Mouse (Mus musculus) G1E-ER4 (cell line): ENCODE measurements around the gene Lsm6. TPM values are rescaled to one million over a fixed set of nuclear protein-coding genes. Genes with fewer than 3 reads are reported as not detected.

Experiments
- GATA1 ChIP-seq: IDR thresholded peaks from one replicate; pipeline ENCODE4 v1.8.0; 2012; ENCODE audit warnings: low read length, inconsistent platforms
- polyA plus RNA-seq: library from polyadenylated mRNA; stranded (reverse); fragments of >175 nt; gene quantifications from 2 replicates; pipeline ENCODE4 v1.2.3, GENCODE M21; 2012

The Lsm6 gene
- polyA plus RNA-seq, 1 experiment: 2.1 TPM

- TF ChIP-seq GATA1: no peak
Measured at GRCm38 (mm10) chr8:78810207-78810675, 10.7 kb downstream of the Lsm6 start.

- TF ChIP-seq GATA1: no peak
Measured at GRCm38 (mm10) chr8:78809454-78810206, 11.3 kb downstream of the Lsm6 start.

DNA sequence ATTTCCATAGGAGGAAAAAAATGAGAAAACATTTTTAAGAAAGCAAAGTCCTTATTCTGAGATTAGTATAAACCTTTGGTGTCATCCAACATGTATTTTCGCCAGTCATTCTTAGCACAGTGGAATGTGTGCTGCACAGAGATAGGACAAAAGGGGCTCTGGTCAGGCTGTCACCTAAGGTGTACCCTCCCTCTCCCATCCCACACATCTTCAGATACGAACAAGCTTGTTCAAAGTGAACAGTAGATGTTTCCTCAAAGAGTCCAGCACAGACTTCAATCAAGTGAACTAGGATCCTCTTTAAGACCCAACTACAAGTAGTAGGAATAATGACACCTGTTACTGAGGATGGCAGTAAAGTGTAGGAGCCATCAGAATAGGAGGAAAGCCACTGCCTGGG is 12.1 kb downstream of the Lsm6 start:
- no peak for TF ChIP-seq GATA1

GRCm38 (mm10) chr8:78808439-78808838 is 12.5 kb downstream of the Lsm6 start:
- TF ChIP-seq GATA1: no peak

DNA sequence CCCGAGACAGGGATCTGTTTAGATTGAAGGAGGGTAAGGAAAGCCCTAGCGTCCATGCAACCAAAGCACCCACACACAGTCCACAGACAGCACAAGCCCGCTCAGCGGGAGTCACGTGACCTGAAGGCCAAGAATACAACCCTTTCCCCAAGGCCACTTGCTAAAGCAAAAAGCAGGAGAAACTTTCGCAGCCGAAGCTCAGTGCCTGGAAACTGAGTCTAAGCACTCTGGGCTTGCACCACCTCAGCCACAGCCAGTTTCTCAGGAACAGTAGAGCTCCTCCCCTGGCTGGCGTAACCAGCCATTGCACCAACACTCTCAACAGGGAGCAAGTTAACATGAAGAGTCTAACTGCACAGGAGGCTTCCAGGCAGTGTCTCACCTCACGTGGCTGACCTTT is 13.7 kb downstream of the Lsm6 start:
- TF ChIP-seq GATA1: no peak

- no peak for TF ChIP-seq GATA1
Measured at GRCm38 (mm10) chr8:78806006-78806405, 14.9 kb downstream of the Lsm6 start.

GRCm38 (mm10) chr8:78801201-78801600 is 19.7 kb downstream of the Lsm6 start:
- no peak for TF ChIP-seq GATA1

GRCm38 (mm10) chr8:78798671-78799070 is 22.3 kb downstream of the Lsm6 start:
- TF ChIP-seq GATA1: no peak

DNA sequence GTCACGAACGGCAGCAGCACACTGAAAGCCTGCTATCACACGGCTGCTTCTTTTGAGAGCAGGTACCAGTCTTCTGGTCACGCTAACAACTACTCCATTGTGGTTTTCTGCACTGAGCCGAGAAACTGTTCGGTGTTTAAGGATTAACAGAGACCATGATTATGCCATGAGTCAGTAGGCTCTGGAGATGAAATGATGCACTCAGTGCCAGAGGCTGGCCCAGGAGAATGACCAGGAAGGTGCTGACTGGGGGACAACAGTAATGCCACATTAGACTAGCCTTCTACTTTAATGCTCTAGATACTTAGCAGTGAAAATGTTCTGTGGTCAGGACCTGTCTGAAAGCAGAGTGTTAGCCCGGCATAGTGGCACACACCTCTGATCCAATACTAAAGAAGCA is 23.0 kb downstream of the Lsm6 start:
- no peak for TF ChIP-seq GATA1

- no peak for TF ChIP-seq GATA1
Measured at GRCm38 (mm10) chr8:78793231-78793630, 27.7 kb downstream of the Lsm6 start.

GRCm38 (mm10) chr8:78776816-78777215 is 44.1 kb downstream of the Lsm6 start:
- no peak for TF ChIP-seq GATA1

DNA sequence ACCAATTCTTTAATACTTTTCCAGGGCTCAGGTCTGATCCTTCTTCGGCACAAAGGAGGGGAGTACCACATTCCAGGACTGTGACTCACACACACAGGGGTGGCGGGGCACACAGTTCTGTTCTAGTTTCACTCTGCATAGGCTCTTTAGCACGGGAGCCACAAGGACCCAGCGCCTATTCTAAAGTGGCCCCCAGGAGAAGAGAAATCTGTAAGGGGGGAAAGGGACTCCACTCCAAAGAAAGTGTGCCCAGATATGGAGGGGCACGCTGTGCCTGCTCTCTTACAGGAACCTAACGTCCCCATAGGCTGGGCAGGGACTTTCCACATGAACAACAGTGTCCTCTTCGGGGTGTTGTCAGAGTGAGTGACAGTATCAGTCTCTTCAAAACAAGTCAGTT is 49.7 kb downstream of the Lsm6 start:
- no peak for TF ChIP-seq GATA1

GRCm38 (mm10) chr8:78770584-78770983 is 50.4 kb downstream of the Lsm6 start:
- TF ChIP-seq GATA1: no peak

GRCm38 (mm10) chr8:78765556-78765955 is 55.4 kb downstream of the Lsm6 start:
- no peak for TF ChIP-seq GATA1

GRCm38 (mm10) chr8:78764976-78765375 is 56.0 kb downstream of the Lsm6 start:
- no peak for TF ChIP-seq GATA1

DNA sequence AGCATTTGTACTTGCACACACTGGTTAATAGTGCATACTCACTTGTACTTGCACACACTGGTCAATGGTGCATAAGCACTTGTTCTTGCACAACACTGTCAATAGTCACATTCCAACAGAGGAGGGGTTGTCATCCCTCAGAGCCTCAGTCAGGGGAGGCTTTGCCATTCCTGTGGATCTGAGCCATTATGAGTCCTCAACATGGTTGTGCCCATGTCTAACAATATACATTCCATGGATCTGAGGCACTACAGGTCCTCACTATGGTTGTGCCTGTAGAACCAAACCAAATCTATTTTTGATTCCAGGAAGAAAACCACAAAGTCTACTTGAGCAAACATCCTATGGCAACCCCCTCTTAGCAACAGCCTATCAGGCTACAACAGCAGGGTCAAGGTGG is 61.8 kb downstream of the Lsm6 start:
- no peak for TF ChIP-seq GATA1

DNA sequence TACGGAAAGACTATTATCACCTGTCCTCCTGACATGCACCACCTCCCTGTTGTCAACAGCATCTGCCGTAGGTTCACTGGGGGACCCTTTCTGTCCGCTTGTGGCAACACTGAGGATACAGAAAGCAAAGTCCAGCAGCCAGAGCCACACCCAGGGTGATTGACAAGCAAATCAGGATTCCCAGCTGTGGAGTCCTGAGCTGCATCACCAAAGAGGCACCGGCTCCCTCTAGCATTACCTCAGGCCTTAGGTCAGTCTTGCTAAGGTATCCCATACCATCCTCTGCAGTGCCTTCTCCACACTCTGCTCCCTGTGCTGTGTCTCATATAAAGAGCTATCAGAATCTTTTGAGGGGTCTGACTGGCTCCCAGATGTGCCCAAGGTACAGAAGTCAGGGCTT is 66.0 kb downstream of the Lsm6 start:
- no peak for TF ChIP-seq GATA1

Other genes starting within 250 kb of the Lsm6 start
- gene Zfp827, start 207.3 kb upstream of the Lsm6 start, polyA plus RNA-seq: 2.2 and 3.0 TPM in 2 replicates